Mouse (Mus musculus) adrenal gland, adult (tissue): ENCODE data around the gene Sptssb.

Source experiments
- DNase-seq, 2 experiments: peaks; one replicate each; pipeline ENCODE4 v3.0.0; 2022 to 2023; ENCODE audit warnings: low spot score in 1 of 2; ENCODE audit not compliant: inconsistent age in 2 of 2

Gene Sptssb

DNA sequence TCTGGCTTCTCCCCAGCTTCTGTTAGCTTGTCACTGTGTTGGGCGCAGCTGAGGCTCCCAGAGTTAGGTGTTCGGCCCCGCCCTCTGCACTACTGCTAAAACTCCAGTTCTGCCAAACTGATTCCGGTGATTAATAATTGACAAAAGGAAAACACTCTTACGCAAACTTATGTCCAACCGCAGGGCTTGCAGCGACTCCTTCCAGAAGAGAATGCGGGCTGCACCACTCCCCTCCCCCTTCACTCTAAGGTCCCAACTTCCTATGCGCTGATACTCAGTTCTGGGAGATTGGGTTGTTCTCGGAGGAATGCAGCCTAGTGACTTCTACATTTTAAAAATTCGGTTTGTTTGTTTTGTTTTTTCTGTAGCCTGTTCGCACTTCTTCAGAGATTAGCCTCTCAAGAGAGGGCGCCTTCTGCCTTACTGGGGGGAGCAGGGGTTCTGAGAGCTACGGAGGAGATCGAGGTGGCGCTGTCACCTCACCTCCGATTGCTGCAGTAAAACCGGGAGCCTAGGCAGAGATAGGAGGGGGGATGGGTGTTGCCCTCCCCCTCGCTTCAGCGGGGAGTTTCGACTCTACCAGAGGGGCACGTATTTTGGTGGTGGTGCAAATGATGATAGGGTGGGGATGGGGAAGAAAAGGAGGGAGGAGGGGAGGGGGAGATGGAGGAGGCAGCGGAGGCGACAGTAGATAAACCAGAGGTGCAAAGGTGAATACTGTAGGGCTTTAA, at the start of gene Sptssb:
TSS of gene Sptssb (minus strand) at position 83 of the 731 bp plus-strand sequence.
- peak in 1 of 2 experiments; percentile 34 for DNase-seq

- DNase-seq: no peak
Measured at GRCm38 (mm10) chr3:69908074-69908473, 48.3 kb upstream of the Sptssb start.

DNA sequence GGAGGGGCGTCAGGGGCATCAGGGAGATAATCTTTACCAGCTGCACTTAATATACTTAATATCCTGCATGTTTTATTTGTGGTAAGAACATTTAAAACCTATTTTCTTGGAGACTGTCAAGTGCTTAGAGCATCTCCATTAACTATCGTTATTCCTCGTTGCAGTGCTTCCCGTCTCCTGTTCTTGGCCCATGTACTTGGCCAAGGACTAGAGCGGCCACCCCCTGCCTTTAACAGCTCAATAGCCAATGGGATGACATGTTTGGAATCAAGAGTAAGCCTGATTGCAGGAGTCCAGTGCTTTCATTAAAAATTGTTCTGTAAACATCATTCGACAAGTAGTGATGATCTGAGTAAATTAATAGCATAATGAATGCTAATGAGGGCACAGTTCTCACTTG, 47.8 kb upstream of the Sptssb start:
- DNase-seq: no peak

DNA sequence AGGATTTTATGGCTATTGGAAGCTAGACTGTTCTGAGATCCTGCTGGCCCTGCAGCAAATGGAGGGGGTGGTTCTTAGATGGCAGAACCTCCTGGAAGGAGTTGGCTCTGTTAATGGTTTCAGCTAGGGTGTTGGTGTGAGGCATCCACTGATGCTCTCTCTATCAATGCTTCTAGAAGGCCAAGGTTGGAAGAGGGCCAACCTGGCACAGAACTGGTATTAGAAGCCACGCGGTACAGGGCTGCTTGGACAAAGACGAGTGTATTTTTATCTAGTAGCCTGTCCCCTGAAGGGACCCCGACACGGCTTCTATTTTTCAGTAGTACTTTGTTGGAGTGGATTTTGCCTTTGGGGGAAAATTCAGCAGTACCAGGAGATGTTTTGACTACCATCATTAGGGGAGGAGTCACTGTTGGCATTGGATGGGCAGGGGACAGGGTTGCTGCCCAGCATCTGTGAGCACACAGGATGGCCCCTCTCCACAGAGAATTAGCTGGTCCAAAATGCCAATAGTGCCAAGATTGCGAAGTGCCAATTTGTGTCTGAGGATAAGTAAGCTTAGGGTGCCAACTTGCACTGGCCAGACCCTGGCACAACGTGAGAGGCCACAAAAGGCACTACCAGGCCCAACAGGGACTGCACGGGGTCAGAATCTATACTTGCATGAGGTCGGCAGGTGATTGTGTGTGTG, 43.2 kb upstream of the Sptssb start:
- DNase-seq: no peak

DNA sequence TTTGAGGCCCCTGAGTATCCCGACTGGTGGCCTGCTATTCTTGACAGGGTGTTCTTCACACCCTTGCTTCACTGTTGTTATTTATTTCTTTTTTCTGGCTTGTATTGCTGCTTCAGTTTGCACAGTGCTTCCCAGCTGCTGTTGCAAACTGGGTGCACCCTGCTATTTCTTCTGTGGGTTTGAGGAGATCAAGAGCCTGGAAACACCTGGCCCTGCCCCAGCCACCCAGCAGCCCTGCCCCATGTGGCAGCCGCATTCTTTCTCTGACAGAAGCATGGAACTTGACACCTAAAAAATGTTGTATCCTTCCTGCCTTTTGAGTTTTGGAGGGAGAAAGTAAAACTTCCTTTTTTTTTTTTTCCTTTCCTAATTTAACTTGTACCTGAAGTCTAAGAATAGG, 42.6 kb upstream of the Sptssb start:
- DNase-seq: no peak

DNA sequence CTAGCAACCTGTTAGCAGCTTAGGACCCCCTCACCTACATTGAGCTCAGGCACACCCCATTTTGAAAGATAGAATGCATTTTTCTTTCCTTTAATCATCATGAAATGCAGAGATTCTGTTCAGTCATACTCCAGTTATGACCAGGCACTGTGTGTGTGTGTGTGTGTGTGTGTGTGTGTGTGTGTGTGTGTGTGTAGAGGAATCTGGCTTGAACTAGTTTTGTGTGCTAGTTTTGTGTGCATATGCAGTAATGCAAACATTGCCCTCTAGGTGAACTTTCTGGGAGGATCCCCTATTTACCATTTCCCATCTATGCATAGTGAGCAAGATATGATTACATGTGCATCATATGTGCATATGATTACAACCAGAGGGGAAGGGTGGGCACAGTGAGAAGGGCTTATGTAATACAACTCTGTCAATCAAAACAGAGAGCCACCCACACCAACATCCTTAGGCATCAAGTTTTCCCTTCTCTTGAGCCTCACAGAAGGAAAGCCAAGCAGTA, 42.2 kb upstream of the Sptssb start:
- DNase-seq: no peak

DNA sequence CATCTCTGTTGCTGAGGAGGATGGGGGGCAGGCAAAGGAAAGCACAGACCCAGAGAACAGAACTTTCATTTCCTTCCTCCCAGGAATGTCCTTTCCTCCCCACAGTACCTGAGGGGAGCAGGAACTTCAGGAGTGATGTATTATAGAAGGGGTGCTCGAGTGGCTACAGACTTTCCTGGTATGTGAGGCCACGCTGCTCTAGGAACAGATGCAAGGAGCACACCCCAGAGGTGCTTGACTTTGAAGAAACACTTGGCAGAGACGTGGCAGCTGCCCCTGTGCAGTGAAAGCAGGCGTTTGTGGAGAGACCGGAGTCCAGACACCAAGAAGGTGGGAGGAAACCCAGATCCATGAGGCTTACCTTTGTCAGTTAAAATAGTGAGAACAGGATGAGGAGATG, 40.6 kb upstream of the Sptssb start:
- DNase-seq: no peak

DNA sequence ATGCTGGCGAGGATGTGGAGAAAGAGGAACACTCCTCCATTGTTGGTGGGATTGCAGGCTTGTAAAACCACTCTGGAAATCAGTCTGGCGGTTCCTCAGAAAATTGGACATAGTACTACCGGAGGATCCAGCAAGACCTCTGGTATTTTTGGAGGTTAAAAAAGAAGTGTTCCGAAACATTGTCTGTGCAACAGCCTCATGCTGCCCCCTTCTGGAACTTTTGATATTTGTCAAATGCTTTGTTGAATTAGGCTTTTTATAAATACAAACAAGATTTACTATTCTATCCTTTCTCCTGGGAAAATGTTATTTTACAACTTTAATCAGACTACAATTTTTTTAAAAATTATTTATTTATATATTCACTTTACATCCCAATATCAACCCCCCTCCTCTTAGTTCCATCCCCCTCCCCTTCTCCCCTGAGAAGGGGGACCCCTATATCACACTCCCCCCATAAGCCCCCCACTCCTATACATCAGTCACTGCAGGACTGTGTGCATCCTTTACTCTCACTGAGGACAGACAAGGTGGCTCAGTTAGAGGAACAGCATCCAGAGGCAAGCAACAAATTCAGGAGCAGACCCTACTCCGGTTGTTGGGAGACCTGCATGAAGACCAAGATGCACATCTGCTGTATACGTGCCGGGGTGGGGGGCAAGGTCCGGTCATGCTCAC, 38.3 kb upstream of the Sptssb start:
- peak in 1 of 2 experiments; percentile 78 for DNase-seq

DNA sequence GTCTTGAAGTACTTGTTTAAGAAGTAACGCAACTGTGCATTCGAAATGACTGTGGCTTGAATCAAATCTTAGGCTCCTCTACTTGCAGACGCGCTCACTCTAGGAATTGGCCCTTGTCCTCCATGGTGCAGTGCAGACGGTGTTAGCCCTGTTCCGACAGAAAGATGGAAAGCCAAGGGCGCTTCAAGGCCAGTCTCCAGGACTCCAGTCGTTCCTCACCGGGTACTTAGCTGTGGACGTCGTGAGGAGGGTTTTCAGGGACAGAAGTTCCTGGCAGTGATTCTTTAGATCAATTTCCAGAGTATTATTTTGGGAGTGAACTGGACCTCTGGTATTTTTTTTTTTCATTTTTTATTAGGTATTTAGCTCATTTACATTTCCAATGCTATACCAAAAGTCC, 35.8 kb upstream of the Sptssb start:
- DNase-seq: peak; percentile 25 to 72

DNA sequence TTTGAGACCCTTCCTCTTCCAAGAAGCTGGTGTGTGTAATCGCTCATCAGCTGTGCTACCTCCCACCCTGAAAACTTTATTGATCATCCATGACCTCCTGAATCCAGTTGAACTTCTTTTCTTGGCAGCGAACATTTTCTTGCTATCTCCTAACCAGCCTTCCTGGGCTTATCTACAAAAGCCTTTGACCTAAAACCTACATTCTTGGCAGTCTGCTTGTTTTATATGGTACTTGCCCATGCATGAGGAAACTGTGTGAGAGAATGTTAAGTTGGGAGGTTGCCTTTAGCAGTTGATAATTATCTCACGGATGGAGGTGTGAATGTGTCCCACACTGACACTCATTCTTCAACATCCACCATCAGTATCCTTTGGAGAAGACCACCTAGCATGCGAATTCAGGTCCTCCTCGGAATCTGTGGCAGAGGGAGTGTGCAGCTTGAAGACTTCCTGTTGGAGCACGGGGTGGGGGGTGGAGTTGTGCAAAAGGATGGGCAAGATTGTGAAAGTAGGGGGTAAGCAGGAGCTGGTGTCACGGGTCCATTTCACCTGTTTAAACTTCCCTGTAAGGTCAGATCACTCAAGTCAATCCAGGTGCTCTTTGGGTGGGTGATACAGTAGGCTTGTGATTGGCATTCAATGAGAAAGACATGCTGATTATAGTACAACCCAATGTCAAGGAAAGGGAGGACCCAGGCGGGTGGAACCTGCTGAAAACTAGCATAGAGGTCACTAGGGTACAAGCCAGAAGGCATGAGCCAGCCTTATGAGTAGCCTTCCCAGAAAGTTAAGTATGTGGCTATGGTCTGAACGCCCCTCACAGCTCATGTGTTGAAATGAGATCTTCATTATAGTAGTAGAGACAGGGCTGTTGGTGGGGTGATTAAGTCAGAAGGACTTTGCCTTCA, 32.7 kb upstream of the Sptssb start:
- DNase-seq: no peak

- no peak for DNase-seq
Measured at GRCm38 (mm10) chr3:69885866-69886265, 26.1 kb upstream of the Sptssb start.

DNA sequence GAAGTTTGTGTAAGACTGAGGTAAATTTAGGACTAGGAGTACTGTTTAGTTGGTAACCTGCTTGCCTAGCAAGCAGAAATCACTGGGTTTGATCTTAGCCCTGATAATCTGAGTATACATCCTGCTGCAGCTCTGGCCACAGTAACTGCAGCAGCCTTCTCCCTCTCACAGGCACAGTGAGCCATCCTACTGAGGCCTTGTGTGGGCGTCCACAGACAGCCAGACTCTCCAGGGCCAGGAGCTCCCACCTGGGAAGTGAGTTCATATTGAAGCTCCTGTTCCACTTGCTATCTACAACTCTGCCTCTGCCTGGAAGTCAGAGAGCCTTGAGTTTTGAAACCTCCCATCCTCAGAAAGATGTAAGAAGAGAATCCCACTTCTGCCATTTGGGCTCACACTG, 24.0 kb upstream of the Sptssb start:
- DNase-seq: no peak

DNA sequence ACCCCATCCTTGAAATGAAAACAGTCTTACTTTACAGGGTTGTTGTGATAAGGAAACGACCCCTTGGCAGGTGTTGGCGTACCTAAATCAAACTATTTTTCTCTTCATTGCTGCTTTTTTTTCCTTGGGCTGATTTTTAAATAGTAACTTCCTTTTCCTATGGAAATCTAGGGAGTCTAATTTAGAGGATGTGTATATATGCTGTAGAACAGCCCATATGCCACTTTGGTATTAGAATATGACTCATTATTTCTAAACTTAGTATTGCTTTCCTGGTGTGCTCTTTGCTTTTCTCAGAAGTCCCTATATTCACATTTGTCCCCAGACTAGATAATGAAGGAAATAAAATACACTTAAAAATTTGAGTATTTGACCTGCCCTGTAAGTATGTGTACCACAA, 17.8 kb upstream of the Sptssb start:
- DNase-seq: no peak

DNA sequence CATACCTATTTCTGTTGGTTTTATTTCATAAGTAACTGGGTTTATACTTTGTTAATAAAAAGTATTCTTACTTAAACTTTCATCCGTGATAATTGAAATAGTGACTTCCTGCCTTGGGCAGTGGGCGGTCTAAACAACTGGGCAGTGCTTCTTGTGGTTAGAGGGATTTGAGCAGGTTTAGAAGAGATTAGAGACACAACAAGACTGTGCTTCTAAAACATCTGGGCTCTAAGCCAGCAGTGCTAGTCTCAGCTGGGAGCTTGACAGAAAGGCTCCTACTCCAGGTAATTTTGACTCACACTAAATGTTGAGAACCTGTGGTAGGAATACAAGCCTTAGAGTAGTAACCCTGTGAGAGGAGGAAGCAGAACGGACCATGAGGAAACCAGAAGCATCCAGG, 15.0 kb upstream of the Sptssb start:
- DNase-seq: no peak

- DNase-seq: no peak
Measured at GRCm38 (mm10) chr3:69872661-69873327, 13.1 kb upstream of the Sptssb start.

DNA sequence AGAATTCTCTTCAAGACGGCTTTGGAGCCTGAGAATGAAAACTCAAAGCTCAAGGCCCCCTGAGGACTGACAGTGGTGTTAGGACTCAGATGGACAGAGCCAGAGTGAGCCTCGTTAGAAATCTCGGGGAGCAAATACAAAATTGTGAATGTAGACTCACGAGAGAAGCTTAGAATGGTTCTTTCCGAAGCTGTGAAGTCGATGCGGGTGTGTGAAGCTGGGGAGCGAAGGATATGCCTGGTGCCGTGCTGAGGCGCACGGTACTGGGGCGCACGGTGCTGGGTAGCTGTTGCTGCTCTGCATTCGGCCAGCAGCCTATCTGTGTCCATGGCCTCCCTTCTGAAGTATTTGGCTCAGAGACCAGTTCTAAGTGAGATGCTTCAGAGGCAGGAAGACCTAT, 11.4 kb upstream of the Sptssb start:
- DNase-seq: no peak

GRCm38 (mm10) chr3:69869702-69870101, 10.0 kb upstream of the Sptssb start:
- DNase-seq: no peak

DNA sequence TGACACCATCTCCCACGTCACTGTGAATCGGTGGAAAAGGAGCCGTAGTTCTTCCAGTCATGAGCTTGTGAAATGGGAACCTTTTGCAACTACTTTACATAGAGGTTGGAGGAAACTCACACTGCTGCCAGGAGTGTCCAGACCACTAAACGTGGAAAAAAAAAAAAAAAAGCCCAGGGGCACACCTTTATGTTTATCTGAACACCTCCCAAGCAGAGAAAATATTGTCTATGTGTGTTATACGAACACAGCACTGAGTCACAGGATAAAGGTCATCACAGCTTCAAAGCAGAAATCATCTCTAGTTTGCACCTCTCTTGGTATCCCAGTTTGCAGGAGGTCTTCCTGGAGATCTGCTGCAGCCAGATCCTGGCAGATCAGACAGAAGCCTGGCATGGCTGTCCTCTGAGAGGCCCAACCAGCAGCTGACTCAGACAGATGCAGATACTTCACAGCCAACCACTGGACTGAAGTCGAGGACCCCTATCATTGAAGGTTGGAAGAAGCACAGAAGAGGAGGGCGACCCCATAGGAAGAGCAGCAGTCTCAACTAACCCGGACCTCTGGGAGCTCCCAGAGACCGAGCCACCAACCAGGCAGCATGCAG, 2.2 kb upstream of the Sptssb start:
- no peak for DNase-seq

- DNase-seq: no peak
Measured at GRCm38 (mm10) chr3:69860589-69861521, 1.1 kb upstream of the Sptssb start.
